Mouse (Mus musculus) cortical plate, adult 2 months (tissue): ENCODE results near the gene Ctdspl. TPM values are rescaled to one million over a fixed set of nuclear protein-coding genes. Genes with fewer than 3 reads are reported as not detected.

Experiments
- H3K27ac ChIP-seq: fragments of 200-500 bp; 2 replicates; pipeline ENCODE4 v1.5.1; 2012; ENCODE audit warnings: low read length, control low read depth, inconsistent platforms; ENCODE audit not compliant: insufficient read depth
- H3K4me1 ChIP-seq: fragments of 200-500 bp; 2 replicates; pipeline ENCODE4 v1.6.1; 2011; ENCODE audit warnings: low read length; ENCODE audit not compliant: control insufficient read depth, insufficient read depth
- H3K4me3 ChIP-seq: fragments of 200-500 bp; 2 replicates; pipeline ENCODE4 v1.5.1; 2011; ENCODE audit warnings: mild to moderate bottlenecking, low read length, control low read depth; ENCODE audit not compliant: insufficient read depth
- CTCF ChIP-seq: fragments of 200-500 bp; IDR thresholded peaks from 2 replicates; pipeline ENCODE4 v1.5.1; 2011; ENCODE audit warnings: mild to moderate bottlenecking, control low read depth, low read length; ENCODE audit not compliant: insufficient read depth; ENCODE audit errors: extremely low read depth
- POLR2A ChIP-seq: fragments of 200-500 bp; IDR thresholded peaks from 2 replicates; pipeline ENCODE4 v1.6.1; 2011; ENCODE audit warnings: mild to moderate bottlenecking, low read length, control low read depth; ENCODE audit not compliant: insufficient read depth; ENCODE audit errors: extremely low read depth
- polyA plus RNA-seq: library from polyadenylated mRNA; depleted of rRNA; stranded (reverse); fragments of >200 nt; gene quantifications from 2 replicates; pipeline ENCODE4 v1.2.3, GENCODE M21; 2012

The Ctdspl gene
- polyA plus RNA-seq, 1 experiment: 30.3 TPM

DNA sequence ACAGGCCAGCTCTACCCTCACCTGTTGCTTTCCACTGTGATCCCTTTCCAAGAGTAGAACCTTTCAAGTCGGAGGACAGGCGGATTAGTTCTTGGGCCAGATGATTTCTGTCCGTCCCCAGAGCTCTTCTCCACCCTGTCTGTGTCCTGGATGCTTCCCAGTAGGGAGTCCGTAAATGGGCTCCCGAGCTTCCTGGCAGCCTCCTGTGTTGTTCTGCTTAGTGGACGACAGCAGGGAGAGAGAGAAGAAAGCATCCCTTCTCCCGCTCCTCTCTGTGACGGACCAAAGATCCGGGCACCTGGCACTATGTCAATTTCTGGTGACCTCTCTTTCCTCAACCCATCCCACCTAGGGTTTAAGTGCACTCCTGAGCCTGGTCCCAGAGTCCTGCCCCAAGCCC is 49.5 kb downstream of the Ctdspl start:
- TF ChIP-seq POLR2A: no peak
- TF ChIP-seq CTCF: no peak
- Histone ChIP-seq H3K27ac (no peak overlapping the region; the same call in 1 of the 2 replicates), H3K4me3 (no peak overlapping the region), H3K4me1 (peaks cover 15% of the 10 kb centered on the region)

DNA sequence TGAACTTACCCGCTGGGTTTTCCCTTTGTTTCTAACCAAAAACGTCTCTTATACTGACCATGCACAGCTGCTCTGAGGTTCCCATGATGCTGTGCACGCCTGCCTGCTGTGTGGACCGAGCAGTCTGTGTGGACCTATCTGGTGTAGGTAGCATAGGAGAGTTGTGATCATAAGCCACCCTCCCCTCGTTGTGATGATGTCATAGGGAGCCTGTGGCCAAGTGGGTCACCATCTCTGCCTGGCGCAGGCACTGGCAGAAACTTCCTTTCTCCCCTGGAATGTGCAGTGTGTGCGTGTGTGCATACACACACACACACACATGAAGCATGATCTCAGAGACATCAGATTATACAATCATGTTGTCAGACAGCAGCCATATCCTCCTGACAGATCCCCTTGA is 50.3 kb downstream of the Ctdspl start:
- H3K4me1 ChIP-seq: peaks cover 16% of the 10 kb centered on the region
- no peak overlapping the region for H3K4me3 ChIP-seq
- TF ChIP-seq CTCF: no peak
- TF ChIP-seq POLR2A: no peak
- H3K27ac ChIP-seq: no peak overlapping the region

DNA sequence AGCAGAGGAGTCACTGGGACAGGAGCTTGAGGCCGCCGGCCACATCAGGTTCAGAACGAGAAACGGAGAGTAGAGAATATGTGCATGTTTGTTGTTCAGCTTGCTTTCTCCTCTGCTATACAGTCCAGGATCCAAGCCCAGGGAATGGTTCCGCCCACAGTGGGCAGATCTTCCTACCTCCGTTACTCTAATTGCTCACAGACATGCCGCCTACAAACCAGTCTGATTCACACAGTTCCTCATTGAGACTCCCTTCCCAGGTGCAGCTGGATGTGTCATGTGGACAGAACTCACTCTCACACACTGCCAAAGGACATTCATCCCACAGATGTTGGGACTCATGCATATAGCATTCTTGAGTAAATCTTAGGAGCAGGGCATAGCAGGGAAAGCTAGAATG is 51.2 kb downstream of the Ctdspl start:
- Histone ChIP-seq H3K4me1 (peaks cover 18% of the 10 kb centered on the region), H3K4me3 (no peak overlapping the region), H3K27ac (no peak overlapping the region)
- TF ChIP-seq CTCF (no peak), POLR2A (no peak)

DNA sequence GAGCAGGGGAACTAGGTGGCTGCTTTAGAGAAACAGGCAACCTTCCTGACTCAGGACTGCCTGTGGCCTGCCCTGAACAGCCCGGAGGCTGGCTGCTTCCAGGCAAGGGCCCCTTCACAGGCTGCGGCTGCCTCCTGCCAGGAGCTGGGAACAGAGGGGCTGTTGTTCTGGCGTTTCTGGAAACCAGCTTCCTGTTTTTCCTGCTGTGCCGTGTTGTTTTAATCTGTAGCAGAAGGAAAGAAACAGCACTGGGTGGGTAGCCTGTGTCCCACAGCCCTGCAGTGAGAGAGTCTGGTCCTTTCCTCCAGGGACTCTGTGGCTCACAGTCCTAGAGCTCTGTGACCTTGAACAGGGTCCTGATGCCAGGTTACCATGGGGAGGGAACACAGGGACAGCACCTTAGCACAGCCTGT is 54.2 kb downstream of the Ctdspl start:
- TF ChIP-seq POLR2A (no peak), CTCF (no peak)
- H3K27ac ChIP-seq: peak overlapping the region; percentile 77
- no peak overlapping the region for H3K4me3 ChIP-seq
- H3K4me1 ChIP-seq: peaks cover 10% of the 10 kb centered on the region

DNA sequence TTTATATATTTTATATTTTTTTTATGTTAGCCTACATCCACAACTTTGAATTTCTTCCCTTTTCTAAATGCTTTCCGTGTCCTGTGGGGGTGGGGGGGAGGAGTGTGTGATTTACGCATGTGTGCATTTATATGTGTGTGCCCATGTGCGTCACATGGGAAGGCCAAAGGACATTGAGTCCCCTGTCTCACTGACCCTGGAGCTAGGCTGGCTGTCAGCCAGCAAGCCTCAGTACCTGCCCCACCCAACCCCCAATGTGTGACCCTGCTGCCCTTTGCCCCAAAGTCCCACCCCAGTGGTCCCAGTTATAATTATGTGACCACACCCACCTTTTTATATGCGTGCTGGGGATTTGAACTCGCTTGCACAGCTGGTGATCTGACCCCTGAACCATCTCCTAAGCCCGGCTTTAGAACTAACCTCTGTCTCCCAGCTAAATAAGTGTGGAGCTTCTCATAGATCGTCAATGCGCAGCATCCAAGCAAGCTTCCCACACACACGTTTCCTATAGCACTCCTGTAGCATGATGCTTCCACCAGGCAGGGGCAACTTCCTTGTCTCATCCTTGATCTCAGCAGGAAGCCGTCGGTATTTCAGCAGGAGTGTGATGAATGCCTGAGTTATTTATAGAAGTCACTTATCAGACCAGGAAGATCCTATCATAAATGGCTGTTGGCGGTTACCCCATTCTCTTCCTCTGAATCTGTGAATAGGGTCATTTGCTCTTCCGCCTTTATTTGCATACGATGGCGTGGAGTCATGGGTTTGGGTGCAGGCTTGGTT is 58.6 kb downstream of the Ctdspl start:
- TF ChIP-seq POLR2A (no peak), CTCF (no peak)

DNA sequence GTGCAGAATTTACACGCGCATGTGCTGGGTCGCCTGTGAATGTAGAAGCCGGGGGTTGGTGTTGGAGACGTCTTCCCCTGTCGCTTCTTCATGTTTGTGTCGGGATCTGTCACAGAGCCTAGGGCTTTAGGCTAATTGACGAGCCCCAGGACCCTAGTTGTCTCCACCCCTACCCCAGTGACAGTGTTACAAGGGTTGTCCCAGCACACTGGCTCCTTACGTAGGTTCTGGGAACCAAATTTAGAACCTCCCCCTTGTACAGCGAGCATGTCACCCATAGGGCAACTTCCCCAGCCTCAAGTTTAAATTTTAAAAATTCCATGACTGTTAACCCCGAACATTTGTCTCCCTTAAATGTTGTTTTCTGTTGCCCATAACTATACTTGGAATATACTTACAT is 60.0 kb downstream of the Ctdspl start:
- TF ChIP-seq POLR2A: no peak
- no peak for TF ChIP-seq CTCF
- H3K27ac ChIP-seq: no peak overlapping the region
- H3K4me1 ChIP-seq: peaks cover 8% of the 10 kb centered on the region
- H3K4me3 ChIP-seq: no peak overlapping the region

More for the DNA sequence above, 58.6 kb downstream of the Ctdspl start:
- no peak overlapping the region for H3K4me3 ChIP-seq
- peaks cover 11% of the 10 kb centered on the region for H3K4me1 ChIP-seq
- no peak overlapping the region for H3K27ac ChIP-seq

DNA sequence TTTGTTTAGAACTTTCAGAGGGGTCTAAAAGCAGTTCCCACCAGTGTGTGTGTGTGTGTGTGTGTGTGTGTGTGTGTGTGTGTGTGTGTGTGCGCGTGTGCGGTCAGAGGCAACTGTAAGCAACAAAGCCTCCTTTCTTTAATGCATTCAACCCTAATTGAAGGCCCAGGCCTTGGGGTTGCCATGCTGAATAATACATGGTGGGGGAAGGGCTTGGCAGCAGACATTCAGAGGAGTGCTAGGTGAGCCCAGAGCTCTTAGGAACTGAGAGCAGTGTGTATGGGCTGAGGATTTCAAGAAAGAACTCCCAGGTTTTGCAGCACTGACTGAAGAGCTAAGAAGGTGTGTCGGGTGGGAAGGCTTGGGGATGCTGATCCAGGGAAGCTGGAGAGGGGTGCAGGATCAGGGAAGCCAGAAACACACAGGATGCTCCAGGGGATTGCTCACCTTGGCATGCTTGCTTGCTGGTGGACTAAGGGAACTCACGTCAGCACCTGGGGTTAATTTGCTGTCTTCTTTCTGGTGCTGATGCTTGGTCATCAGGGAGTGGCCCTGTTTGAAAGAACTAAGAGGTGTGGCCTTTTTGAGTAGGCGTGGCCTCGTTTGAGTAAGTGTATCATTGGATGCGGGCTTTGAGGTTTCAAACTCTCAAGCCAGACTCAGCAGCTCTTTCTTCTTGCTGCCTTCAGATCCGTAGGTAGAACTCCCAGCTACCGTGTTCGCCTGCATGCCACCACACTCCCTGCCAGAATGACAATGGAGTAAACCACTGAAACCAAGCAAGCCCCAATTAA is 62.7 kb downstream of the Ctdspl start:
- TF ChIP-seq POLR2A (no peak), CTCF (no peak)
- peaks cover 19% of the 10 kb centered on the region for H3K4me1 ChIP-seq
- no peak overlapping the region for H3K4me3 ChIP-seq
- no peak overlapping the region for H3K27ac ChIP-seq

DNA sequence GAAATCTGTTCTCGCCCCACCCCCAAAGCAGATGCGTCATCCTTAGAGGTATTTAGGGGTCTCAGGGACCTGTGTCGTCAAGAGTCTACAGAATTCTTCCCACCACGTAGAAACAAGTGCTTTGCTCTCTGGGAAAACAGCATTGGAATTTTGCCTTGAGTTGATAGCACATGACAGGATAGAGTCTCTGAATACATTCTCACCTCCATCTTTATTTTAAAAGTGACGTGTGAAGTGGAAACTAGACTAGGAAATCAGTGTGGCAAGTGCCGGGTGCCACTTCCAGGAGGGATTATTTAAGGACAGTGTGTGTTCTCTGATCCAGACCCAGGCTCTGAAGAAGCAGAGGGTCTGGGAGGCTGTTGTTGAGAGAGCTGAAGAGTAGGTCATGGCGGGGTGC is 64.2 kb downstream of the Ctdspl start:
- no peak overlapping the region for H3K4me3 ChIP-seq
- peaks cover 21% of the 10 kb centered on the region for H3K4me1 ChIP-seq
- no peak overlapping the region for H3K27ac ChIP-seq
- TF ChIP-seq POLR2A (no peak), CTCF (no peak)

DNA sequence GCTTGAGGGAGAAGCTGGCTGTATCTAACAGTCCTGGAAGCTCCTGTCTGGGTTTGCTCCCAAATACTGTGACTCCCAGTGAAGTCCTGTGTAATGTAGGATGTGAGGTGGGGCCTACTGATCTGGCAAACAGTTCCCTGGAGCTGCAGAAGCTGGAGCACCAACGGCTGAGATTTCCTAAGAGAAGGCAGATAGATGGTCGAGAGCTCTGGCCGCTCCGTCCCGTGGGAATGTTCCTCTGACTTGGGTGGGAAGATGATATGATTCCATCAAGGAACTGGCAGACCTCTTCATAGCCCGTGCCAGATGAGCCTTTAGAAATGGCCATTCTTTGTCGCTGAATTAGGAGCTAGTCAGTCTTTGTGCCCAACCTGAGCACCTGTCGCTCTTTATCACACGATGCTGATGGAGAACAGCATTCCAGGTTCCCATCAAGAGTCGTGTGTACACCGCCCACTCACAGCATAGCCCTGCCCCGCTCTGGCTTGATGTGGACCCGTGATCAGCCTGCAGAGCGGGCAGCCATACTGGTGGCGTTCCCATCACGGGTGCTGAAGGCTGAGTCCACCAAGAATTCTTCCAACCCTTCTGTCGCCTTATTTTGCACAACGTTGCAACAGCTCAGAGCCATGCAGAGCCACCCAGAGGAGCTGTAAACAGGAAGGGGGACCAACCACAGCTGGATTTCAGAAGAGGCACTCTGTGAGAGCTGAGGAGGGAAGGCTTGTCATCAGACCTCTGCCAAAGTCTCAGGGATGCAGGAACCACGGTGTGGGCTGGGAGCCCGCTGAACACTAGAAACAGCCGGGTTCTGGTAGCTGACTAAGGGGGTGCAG is 65.7 kb downstream of the Ctdspl start:
- H3K27ac ChIP-seq: peak overlapping the region; percentile 68
- TF ChIP-seq POLR2A (no peak), CTCF (no peak)
- peaks cover 25% of the 10 kb centered on the region for H3K4me1 ChIP-seq

More for the DNA sequence above, 65.7 kb downstream of the Ctdspl start:
- H3K4me3 ChIP-seq: no peak overlapping the region
